Mouse (Mus musculus) forebrain, embryonic 10.5 days (tissue): Measurements from ENCODE around the gene Idh3a. TPM values are rescaled to one million over a fixed set of nuclear protein-coding genes. Genes with fewer than 3 reads are reported as not detected.

ENCODE experiments used
- DNase-seq: peaks from one replicate; pipeline ENCODE4 v3.0.0-alpha.2; 2017; ENCODE audit warnings: low spot score; ENCODE audit errors: extremely low spot score
- H3K27ac ChIP-seq: fragments of 300-500 bp; sonication (generic); 2 replicates; pipeline ENCODE4 v1.5.1; 2016; ENCODE audit warnings: mild to moderate bottlenecking
- H3K27me3 ChIP-seq: fragments of 300-500 bp; sonication (generic); 2 replicates; pipeline ENCODE4 v1.6.1; 2016; ENCODE audit warnings: mild to moderate bottlenecking; ENCODE audit not compliant: poor library complexity, severe bottlenecking
- H3K36me3 ChIP-seq: fragments of 300-500 bp; sonication (generic); replicated peaks from 2 replicates; pipeline ENCODE4 v1.6.1; 2016; ENCODE audit warnings: mild to moderate bottlenecking, moderate library complexity
- H3K4me1 ChIP-seq: fragments of 300-500 bp; sonication (generic); 2 replicates; pipeline ENCODE4 v1.6.1; 2016
- H3K4me3 ChIP-seq: fragments of 300-500 bp; sonication (generic); 2 replicates; pipeline ENCODE4 v1.5.1; 2016; ENCODE audit warnings: mild to moderate bottlenecking, moderate library complexity
- H3K9me3 ChIP-seq: fragments of 300-500 bp; sonication (generic); 2 replicates; pipeline ENCODE4 v1.6.1; 2016; ENCODE audit warnings: mild to moderate bottlenecking, moderate library complexity
- WGBS: fragments of 180-500 bp; shearing (Covaris S2); methylation state at CpG from one replicate; pipeline ENCODE4 v1.1.7; 2016; 5-methylcytosine and 5-hydroxymethylcytosine counted together
- polyA plus RNA-seq: library from polyadenylated mRNA; unstranded; fragments of >200 nt; fragmentation: Nextera tagmentation; extraction: Ambion mirVana; gene quantifications from 2 replicates; pipeline ENCODE4 v1.2.1, GENCODE M21; 2016

Idh3a gene
- polyA plus RNA-seq, 1 experiment from 2014 or later, result 133 TPM

DNA sequence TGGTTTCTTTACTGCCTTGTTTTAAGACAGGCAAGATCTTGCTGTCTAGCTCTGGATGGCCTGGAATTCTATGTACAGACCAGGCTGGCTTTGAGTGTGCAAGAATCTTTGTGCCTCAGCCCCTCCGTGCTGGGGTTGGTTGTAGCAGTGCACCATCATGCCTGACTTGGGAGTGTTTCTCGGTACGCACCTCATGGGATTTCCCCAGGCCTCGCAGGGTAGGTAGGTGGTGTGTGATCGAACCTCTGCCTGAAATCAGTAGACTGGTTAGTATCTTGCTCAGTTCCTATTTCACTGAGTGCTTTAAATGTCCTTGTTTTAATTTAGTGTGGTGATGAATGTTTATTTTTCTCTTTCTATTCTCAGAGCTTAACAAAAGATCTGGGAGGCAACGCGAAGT is 16.8 kb downstream of the Idh3a start:
- H3K4me3 ChIP-seq, result no peak overlapping the region
- WGBS, result 71% methylated on average over 7 of the region's 7 CpGs
- H3K36me3 ChIP-seq, result peaks cover 77% of the 10 kb centered on the region

DNA sequence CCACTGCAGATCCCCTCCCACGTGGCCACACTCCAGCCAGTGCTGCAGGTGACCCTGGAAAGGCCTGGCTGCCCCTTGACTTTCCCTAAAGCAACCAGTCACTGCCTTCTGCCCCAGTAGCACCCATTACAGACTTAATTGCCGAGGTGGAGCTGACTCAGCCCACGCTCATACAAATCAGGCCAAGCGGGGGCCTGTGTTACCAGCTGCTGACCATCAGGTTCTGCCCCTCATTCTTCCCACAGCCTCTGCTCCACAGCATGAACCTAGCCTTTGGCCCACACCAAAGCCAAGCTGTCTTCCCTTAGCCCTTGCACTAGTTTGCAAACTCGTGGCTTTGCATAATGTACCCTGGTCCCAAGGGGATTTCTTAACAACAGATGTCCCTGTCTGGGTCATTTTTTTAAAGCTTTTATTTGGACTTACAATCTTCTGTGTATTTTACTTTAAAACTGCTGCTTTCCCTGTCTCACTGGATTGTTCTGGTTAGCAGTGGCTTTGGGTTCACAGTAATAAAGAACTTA is 18.1 kb downstream of the Idh3a start:
- H3K36me3 ChIP-seq, result peaks cover 65% of the 10 kb centered on the region
- 87% methylated on average over 5 of the region's 5 CpGs for WGBS
- no peaks in the 10 kb centered on the region for H3K27me3 ChIP-seq
- H3K4me3 ChIP-seq, result no peak overlapping the region
- DNase-seq, result no peak
- H3K4me1 ChIP-seq, result 0 out of 2 replicates have a peak, but pooled peaks cover 5% of the 10 kb centered on the region
- H3K27ac ChIP-seq, result no peak overlapping the region
- no peaks in the 10 kb centered on the region for H3K9me3 ChIP-seq

More for the DNA sequence above, 16.8 kb downstream of the Idh3a start:
- Histone ChIP-seq H3K27ac (no peak overlapping the region), H3K27me3 (no peaks in the 10 kb centered on the region), H3K9me3 (no peaks in the 10 kb centered on the region), H3K4me1 (0 out of 2 replicates have a peak, but pooled peaks cover 5% of the 10 kb centered on the region)
- no peak for DNase-seq

- peak; percentile 27 for DNase-seq
- peaks cover 58% of the 10 kb centered on the region for H3K36me3 ChIP-seq
- no peaks in the 10 kb centered on the region for H3K27me3 ChIP-seq
Observed at GRCm38 (mm10) chr9:54604886-54605285, 18.8 kb downstream of the Idh3a start.

GRCm38 (mm10) chr9:54612781-54613191 is 26.7 kb downstream of the Idh3a start:
- Histone ChIP-seq H3K4me3 (no peak overlapping the region), H3K36me3 (no peaks in the 10 kb centered on the region), H3K9me3 (no peaks in the 10 kb centered on the region), H3K27me3 (no peaks in the 10 kb centered on the region), H3K27ac (no peak overlapping the region), H3K4me1 (peaks cover 6% of the 10 kb centered on the region; the same call in 1 of the 2 replicates)
- WGBS, result 87% methylated on average over 5 of the region's 5 CpGs
- DNase-seq, result no peak

More at GRCm38 (mm10) chr9:54604886-54605285, 18.8 kb downstream of the Idh3a start:
- no peaks in the 10 kb centered on the region for H3K9me3 ChIP-seq
- no peak overlapping the region for H3K4me3 ChIP-seq
- H3K4me1 ChIP-seq, result 0 out of 2 replicates have a peak, but pooled peaks cover 5% of the 10 kb centered on the region
- no peak overlapping the region for H3K27ac ChIP-seq
- WGBS, result 58% methylated on average over 4 of the region's 4 CpGs

- H3K9me3 ChIP-seq, result no peaks in the 10 kb centered on the region
- whole genome bisulfite sequencing, result 76% methylated on average over 13 of the region's 13 CpGs
- H3K27ac ChIP-seq, result no peak overlapping the region
- peak; percentile 30 for DNase-seq
- H3K4me1 ChIP-seq, result peaks cover 6% of the 10 kb centered on the region; the same call in 1 of the 2 replicates
- no peaks in the 10 kb centered on the region for H3K36me3 ChIP-seq
- H3K27me3 ChIP-seq, result no peaks in the 10 kb centered on the region
- H3K4me3 ChIP-seq, result no peak overlapping the region
Observed at GRCm38 (mm10) chr9:54614182-54614850, 28.2 kb downstream of the Idh3a start.

DNA sequence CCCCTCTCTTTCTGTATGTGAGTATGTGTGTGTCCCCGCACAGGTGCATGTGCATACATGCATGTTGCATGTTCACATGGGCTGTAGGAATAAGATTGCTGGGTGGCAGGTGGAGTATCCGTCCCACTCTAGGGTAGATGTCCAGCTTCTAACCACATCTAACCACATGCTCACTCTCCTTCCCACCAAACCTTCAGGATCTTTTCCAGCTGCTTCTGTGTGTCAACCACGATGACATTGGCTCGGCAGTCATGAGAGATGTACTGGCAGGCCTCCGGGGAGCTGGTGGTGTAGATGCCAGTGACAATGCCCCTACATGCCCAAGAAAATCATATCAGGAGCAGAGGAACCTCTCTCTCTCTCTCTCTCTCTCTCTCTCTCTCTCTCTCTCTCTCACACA is 41.1 kb downstream of the Idh3a start:
- no peak overlapping the region for H3K27ac ChIP-seq
- H3K27me3 ChIP-seq, result no peaks in the 10 kb centered on the region
- H3K9me3 ChIP-seq, result no peaks in the 10 kb centered on the region
- no peak overlapping the region for H3K4me3 ChIP-seq
- 87% methylated on average over 5 of the region's 5 CpGs for WGBS
- DNase-seq, result no peak
- H3K4me1 ChIP-seq, result no peaks in the 10 kb centered on the region
- H3K36me3 ChIP-seq, result no peaks in the 10 kb centered on the region

GRCm38 (mm10) chr9:54628752-54629151 is 42.6 kb downstream of the Idh3a start:
- no peak for DNase-seq
- H3K4me1 ChIP-seq, result no peaks in the 10 kb centered on the region
- no peaks in the 10 kb centered on the region for H3K36me3 ChIP-seq
- H3K9me3 ChIP-seq, result no peaks in the 10 kb centered on the region
- no peak overlapping the region for H3K27ac ChIP-seq
- H3K27me3 ChIP-seq, result no peaks in the 10 kb centered on the region
- WGBS, result 91% methylated on average over 4 of the region's 4 CpGs
- H3K4me3 ChIP-seq, result no peak overlapping the region

DNA sequence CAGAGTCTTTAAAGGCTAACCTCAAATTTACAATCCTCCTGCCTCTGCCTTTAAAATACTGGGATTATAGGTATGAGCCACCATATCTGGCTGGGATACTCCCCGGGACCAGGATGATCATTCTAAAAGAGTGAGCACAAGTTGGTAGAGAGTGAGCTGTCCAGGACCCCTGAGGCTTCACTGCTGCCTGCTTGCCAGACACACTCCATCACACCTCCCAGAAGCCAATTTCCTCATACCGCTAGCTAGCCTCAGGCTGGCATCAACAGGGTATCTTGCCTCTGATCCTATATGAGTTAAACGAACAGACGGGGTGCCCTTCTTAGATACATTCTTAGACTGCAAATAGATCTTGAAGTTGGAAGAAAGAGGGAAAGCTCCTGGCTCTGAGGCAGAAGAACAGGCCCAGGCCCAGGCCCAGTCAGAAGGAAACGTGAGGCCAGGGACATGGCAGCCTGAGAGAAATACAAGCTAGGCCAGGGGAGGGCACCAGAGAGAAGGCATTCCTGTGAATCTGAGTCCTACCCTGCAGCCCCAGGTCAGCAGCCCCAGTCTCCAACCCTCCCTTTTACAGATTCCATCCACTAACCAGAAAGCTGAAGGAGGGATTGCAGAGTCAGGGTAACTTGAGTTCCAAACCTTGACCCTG is 43.6 kb downstream of the Idh3a start:
- no peaks in the 10 kb centered on the region for H3K27me3 ChIP-seq
- no peaks in the 10 kb centered on the region for H3K9me3 ChIP-seq

GRCm38 (mm10) chr9:54630905-54631304 is 44.8 kb downstream of the Idh3a start:
- Histone ChIP-seq H3K36me3 (no peaks in the 10 kb centered on the region), H3K27ac (no peak overlapping the region), H3K27me3 (no peaks in the 10 kb centered on the region), H3K4me1 (no peaks in the 10 kb centered on the region), H3K9me3 (no peaks in the 10 kb centered on the region), H3K4me3 (no peak overlapping the region)
- no peak for DNase-seq

More for the DNA sequence above, 43.6 kb downstream of the Idh3a start:
- H3K27ac ChIP-seq, result no peak overlapping the region
- H3K4me3 ChIP-seq, result no peak overlapping the region
- H3K36me3 ChIP-seq, result no peaks in the 10 kb centered on the region
- H3K4me1 ChIP-seq, result no peaks in the 10 kb centered on the region
- 83% methylated on average over 5 of the region's 5 CpGs for WGBS
- DNase-seq, result no peak

DNA sequence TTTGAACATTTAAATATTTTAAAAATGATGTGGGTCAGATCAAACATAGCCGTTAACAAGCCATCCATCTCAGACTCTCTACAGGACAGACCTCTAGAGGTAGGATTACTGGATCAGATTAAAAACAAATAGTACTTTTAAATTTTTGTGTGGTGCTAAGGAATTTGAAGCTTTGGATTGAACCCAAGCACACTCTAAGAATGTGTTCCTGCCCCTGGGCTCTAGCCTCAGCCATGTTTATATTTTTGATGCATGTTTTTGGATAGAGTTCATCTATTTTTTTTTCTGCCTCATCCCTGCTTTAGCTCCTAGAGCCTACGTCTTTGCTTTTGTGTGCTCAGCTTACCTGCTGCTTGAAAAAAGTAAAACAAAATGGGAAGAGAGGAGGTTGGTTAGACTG is 47.3 kb downstream of the Idh3a start:
- WGBS, result 91% methylated on average over 2 of the region's 2 CpGs
- no peaks in the 10 kb centered on the region for H3K27me3 ChIP-seq
- no peak overlapping the region for H3K27ac ChIP-seq
- H3K36me3 ChIP-seq, result no peaks in the 10 kb centered on the region
- no peaks in the 10 kb centered on the region for H3K4me1 ChIP-seq
- DNase-seq, result no peak
- H3K9me3 ChIP-seq, result no peaks in the 10 kb centered on the region
- H3K4me3 ChIP-seq, result no peak overlapping the region

- Histone ChIP-seq H3K27ac (no peak overlapping the region), H3K9me3 (no peaks in the 10 kb centered on the region), H3K4me1 (no peaks in the 10 kb centered on the region), H3K4me3 (no peak overlapping the region), H3K27me3 (no peaks in the 10 kb centered on the region), H3K36me3 (no peaks in the 10 kb centered on the region)
- WGBS, result 56% methylated on average over 5 of the region's 5 CpGs
- DNase-seq, result no peak
Observed at GRCm38 (mm10) chr9:54637510-54638314, 51.6 kb downstream of the Idh3a start.

DNA sequence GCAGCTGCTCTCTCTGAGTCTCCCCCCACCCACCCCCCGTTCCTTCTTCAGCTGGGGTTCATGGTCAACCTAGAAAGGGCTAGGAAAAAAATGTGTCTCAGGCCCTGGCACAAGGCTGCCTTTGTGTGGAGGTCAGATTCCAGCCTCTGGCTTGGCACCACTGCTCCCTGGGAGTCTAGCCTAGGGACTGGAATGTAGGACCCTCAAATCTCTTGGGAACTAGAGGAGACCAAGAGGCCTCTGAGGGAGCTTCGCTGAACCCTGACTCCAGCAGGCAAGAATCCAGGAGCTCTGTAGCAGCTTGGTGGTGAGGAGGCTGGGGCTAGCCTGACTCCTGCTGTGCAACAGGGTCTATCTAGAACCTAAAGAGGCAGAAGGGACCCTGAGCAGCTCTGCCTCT is 53.1 kb downstream of the Idh3a start:
- Histone ChIP-seq H3K36me3 (no peaks in the 10 kb centered on the region), H3K4me1 (no peaks in the 10 kb centered on the region), H3K9me3 (no peaks in the 10 kb centered on the region), H3K4me3 (no peak overlapping the region), H3K27me3 (no peaks in the 10 kb centered on the region), H3K27ac (no peak overlapping the region)
- DNase-seq, result no peak
- WGBS, result 74% methylated on average over 2 of the region's 2 CpGs
